Mouse (Mus musculus) small intestine, adult 2 months (tissue): ENCODE data around the gene Cckbr.

ENCODE experiments used
- CTCF ChIP-seq: fragments of 200-500 bp; IDR thresholded peaks from 2 replicates; pipeline ENCODE4 v1.5.1; 2012; ENCODE audit warnings: low read depth, mild to moderate bottlenecking, control low read depth, inconsistent platforms, low read length, moderate library complexity, mixed read lengths; ENCODE audit not compliant: insufficient replicate concordance, insufficient read length; ENCODE audit errors: extremely low read depth
- POLR2A ChIP-seq: fragments of 200-500 bp; IDR thresholded peaks from 2 replicates; pipeline ENCODE4 v1.6.1; 2012; ENCODE audit warnings: low read depth, mild to moderate bottlenecking, control low read depth, inconsistent platforms, low read length, moderate library complexity

DNA sequence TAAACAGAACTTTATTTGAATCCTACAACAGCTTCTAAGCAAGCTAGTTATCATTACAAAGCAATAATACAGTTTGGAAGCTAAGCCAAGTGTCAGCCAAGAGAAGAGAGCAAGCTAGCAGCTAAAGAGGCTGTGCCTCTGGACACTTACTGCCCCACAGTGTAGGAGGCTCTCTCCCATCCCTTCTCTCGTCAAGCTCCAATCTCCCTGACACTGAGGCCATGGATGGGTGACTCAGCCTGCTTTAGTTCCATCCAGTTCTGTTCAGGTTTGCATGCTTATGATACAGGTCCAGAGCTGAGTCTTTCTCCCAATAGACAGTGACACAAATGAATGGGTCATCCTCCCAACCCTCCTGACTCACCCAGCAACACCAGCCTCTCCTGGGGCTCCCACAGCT, 6.5 kb downstream of the Cckbr start:
- TF ChIP-seq POLR2A (no peak), CTCF (no peak)
